Mouse (Mus musculus): ENCODE data around the gene Gm3233.
A peak's percentile ranks its signal among the peaks of the same experiment; 100 is the strongest.
"Not testable (repeated sequence)": the region's sequence is repeated elsewhere in the genome, so short reads cannot be mapped to it uniquely, and the experiment has no call there.

DNA sequence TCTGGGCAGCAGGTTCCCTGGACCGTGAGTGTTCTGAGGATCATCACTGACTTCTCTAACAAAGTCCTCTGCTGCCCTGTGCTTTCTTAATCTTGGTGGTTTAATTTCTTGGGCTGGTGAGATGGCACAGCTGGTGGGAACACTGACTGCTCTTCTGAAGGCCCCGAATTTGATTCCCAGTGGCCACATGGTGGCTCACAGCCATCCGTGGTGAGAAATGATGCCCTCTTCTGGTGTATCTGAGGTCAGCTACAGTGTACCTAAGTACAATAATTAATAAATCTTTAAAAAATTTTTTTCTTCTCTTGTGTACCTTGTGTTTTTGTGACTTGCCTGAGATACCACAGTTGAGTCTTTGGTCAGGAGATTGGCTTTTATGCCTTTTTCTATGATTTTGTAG, 7.2 kb downstream of the Gm3233 start:
- TF ChIP-seq EP300 (IDR thresholded peaks at IDR 0.05): not testable (repeated sequence)
- peak; percentile 27 for TF ChIP-seq CTCF (IDR thresholded peaks at IDR 0.05)
